13 mouse cellular contexts compared by ENCODE assay signal in the genomic region with DNA sequence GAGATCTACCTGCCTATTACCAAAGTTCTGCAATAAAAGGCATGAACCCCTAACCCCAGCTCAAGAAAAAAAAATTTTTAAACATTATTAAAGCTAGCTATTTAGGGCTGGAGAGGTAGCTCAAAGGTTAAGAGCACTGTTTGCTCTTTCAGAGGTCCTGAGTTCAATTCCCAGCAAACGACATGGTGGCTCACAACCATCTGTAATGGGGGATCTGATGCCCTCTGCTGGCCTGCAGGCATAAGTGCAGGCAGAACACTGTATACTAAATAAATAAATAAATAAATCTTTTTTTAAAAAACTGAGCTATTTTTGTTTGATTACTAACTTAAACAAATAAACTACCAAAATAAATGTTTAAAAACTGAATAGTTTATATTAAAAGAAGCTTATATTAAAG.
A peak's percentile ranks its signal among the peaks of the same experiment; 100 is the strongest.
DNase-seq lines count a peak whose midpoint lies in the region; ATAC-seq and TF ChIP-seq lines count a peak whose summit lies in the region.
"Had no signal": no experiment of that assay in that cellular context is flagged by ENCODE, and none has a peak within 500 bp of the region (broad histone marks: within the 10 kb centered on the region; RNA-seq: fewer than 3 reads in every experiment).

No protein-coding gene starts in this region.

- H3K9ac ChIP-seq in kidney, postnatal 0 days (ENCODE audit: low read depth, low read length): no peak overlapping the region
- no peak overlapping the region for H3K9ac ChIP-seq in kidney, embryonic 16.5 days (replicated peaks; ENCODE audit: low read length)
- H3K9ac ChIP-seq in stomach, postnatal 0 days (ENCODE audit: low read length): no peak overlapping the region
- H3K9ac ChIP-seq: limb, embryonic 15.5 days had no signal

- TF ChIP-seq EP300 in stomach, postnatal 0 days (optimal IDR thresholded peaks at IDR 0.05): no peak

- DNase-seq in kidney, postnatal 0 days (ENCODE audit: low spot score): no peak
- DNase-seq in testis, postnatal 10 days (ENCODE audit: low spot score): no peak
- peak; percentile 4 for DNase-seq in NIH3T3 (ENCODE audit: low read depth)
- DNase-seq in stomach, postnatal 0 days (ENCODE audit: low spot score): no peak
- no peak for DNase-seq in heart, embryonic 10.5 days (ENCODE audit: low spot score)
- DNase-seq: adrenal gland, adult 2 months; heart, postnatal 10 days; kidney, postnatal 25 days; right cerebral cortex, postnatal 4 days had no signal

- no peak overlapping the region for H3K4me3 ChIP-seq in kidney, postnatal 0 days (replicated peaks; ENCODE audit: low read depth, low read length)
- H3K4me3 ChIP-seq in kidney, embryonic 16.5 days (ENCODE audit: low read length): no peak overlapping the region
- no peak overlapping the region for H3K4me3 ChIP-seq in testis, adult 2 months (ENCODE audit: control insufficient read depth, low read depth, low read length)
- H3K4me3 ChIP-seq in stomach, postnatal 0 days (ENCODE audit: low read depth, low read length): no peak overlapping the region
- no peak overlapping the region for H3K4me3 ChIP-seq in heart, embryonic 10.5 days
- H3K4me3 ChIP-seq: limb, embryonic 15.5 days had no signal

- no peak for ATAC-seq in kidney, postnatal 0 days (replicated peaks; ENCODE audit: low FRiP score, low read depth)
- ATAC-seq in kidney, embryonic 16.5 days (ENCODE audit: low FRiP score, low TSS enrichment): no peak
- ATAC-seq in stomach, postnatal 0 days (ENCODE audit: low FRiP score, low TSS enrichment): no peak
- ATAC-seq: forebrain, embryonic 16.5 days had no signal

- no peak overlapping the region for H3K4me2 ChIP-seq in kidney, postnatal 0 days (ENCODE audit: low read length)
- H3K4me2 ChIP-seq in kidney, embryonic 16.5 days (replicated peaks; ENCODE audit: low read depth, low read length): no peak overlapping the region
- H3K4me2 ChIP-seq in stomach, postnatal 0 days (replicated peaks; ENCODE audit: low read depth): no peak overlapping the region
- H3K4me2 ChIP-seq: limb, embryonic 15.5 days had no signal

- peak; percentile 68 for TF ChIP-seq CTCF in kidney, postnatal 0 days (IDR thresholded peaks at IDR 0.05; ENCODE audit: low read depth)
- peak; percentile 48; the same call in 1 of the 2 replicates for TF ChIP-seq CTCF in testis, adult 2 months (IDR thresholded peaks at IDR 0.05; ENCODE audit: control insufficient read depth, insufficient read depth, insufficient replicate concordance, low read depth, low read length)
- TF ChIP-seq CTCF in stomach, postnatal 0 days (IDR thresholded peaks at IDR 0.05; ENCODE audit: low read depth): peak; percentile 63

- H3K36me3 ChIP-seq in kidney, postnatal 0 days (ENCODE audit: insufficient read depth, low read length): no peaks in the 10 kb centered on the region
- H3K36me3 ChIP-seq in kidney, embryonic 16.5 days (ENCODE audit: insufficient read depth, low read length): no peaks in the 10 kb centered on the region
- H3K36me3 ChIP-seq in testis, adult 2 months (ENCODE audit: control insufficient read depth, insufficient read depth, low read length): no peaks in the 10 kb centered on the region
- no peaks in the 10 kb centered on the region for H3K36me3 ChIP-seq in stomach, postnatal 0 days (ENCODE audit: control insufficient read depth, insufficient read depth, low read length)
- no peaks in the 10 kb centered on the region for H3K36me3 ChIP-seq in heart, embryonic 10.5 days
- H3K36me3 ChIP-seq: limb, embryonic 15.5 days had no signal

- peaks cover 6% of the 10 kb centered on the region; the same call in 1 of the 2 replicates for H3K4me1 ChIP-seq in kidney, postnatal 0 days (replicated peaks; ENCODE audit: insufficient read depth, low read length)
- peaks cover 14% of the 10 kb centered on the region for H3K4me1 ChIP-seq in kidney, embryonic 16.5 days (ENCODE audit: insufficient read depth, low read length)
- H3K4me1 ChIP-seq in testis, adult 2 months (ENCODE audit: control insufficient read depth, insufficient read depth, low read length): 0 out of 2 replicates have a peak, but pooled peaks cover under 1% of the 10 kb centered on the region
- no peaks in the 10 kb centered on the region for H3K4me1 ChIP-seq in stomach, postnatal 0 days (replicated peaks; ENCODE audit: control insufficient read depth, insufficient read depth)
- H3K4me1 ChIP-seq in heart, embryonic 10.5 days: 0 out of 2 replicates have a peak, but pooled peaks cover 6% of the 10 kb centered on the region
- H3K4me1 ChIP-seq: limb, embryonic 15.5 days had no signal

- no peak for TF ChIP-seq POLR2A in testis, adult 2 months (IDR thresholded peaks at IDR 0.05; ENCODE audit: control insufficient read depth, low read depth, low read length)

- H3K27me3 ChIP-seq in kidney, postnatal 0 days (ENCODE audit: insufficient read depth, low read length): no peaks in the 10 kb centered on the region
- H3K27me3 ChIP-seq in kidney, embryonic 16.5 days (ENCODE audit: insufficient read depth, low read length): no peaks in the 10 kb centered on the region
- H3K27me3 ChIP-seq in testis, adult 2 months (ENCODE audit: control insufficient read depth, insufficient read depth, low read length): no peaks in the 10 kb centered on the region
- no peaks in the 10 kb centered on the region for H3K27me3 ChIP-seq in stomach, postnatal 0 days (ENCODE audit: control insufficient read depth, insufficient read depth, low read length)
- H3K27me3 ChIP-seq in heart, embryonic 10.5 days (ENCODE audit: insufficient read depth, poor library complexity, severe bottlenecking): no peaks in the 10 kb centered on the region
- H3K27me3 ChIP-seq: limb, embryonic 15.5 days had no signal

- 84% methylated on average over 1 of the region's 1 CpGs for WGBS in kidney, postnatal 0 days
- 74% methylated on average over 1 of the region's 1 CpGs for WGBS in kidney, embryonic 16.5 days
- WGBS in stomach, postnatal 0 days: 54% methylated on average over 1 of the region's 1 CpGs
- WGBS in heart, embryonic 10.5 days: 69% methylated on average over 1 of the region's 1 CpGs

- H3K27ac ChIP-seq in kidney, postnatal 0 days: no peak overlapping the region
- H3K27ac ChIP-seq in kidney, embryonic 16.5 days (ENCODE audit: low read length): no peak overlapping the region
- no peak overlapping the region for H3K27ac ChIP-seq in testis, adult 2 months (ENCODE audit: control insufficient read depth, insufficient read depth, low read depth, low read length)
- H3K27ac ChIP-seq in stomach, postnatal 0 days (replicated peaks): no peak overlapping the region
- H3K27ac ChIP-seq in heart, embryonic 10.5 days: no peak overlapping the region
- H3K27ac ChIP-seq: limb, embryonic 15.5 days had no signal

- H3K9me3 ChIP-seq in kidney, postnatal 0 days (replicated peaks; ENCODE audit: low read length): no peaks in the 10 kb centered on the region
- H3K9me3 ChIP-seq in kidney, embryonic 16.5 days (ENCODE audit: low read length): no peaks in the 10 kb centered on the region
- no peaks in the 10 kb centered on the region for H3K9me3 ChIP-seq in stomach, postnatal 0 days (ENCODE audit: control insufficient read depth, low read length)
- no peaks in the 10 kb centered on the region for H3K9me3 ChIP-seq in heart, embryonic 10.5 days
- H3K9me3 ChIP-seq: limb, embryonic 15.5 days had no signal
